Comparison of ENCODE assay signal across 7 mouse cellular contexts in genomic region chr7:44817441-44817840, GRCm38 (mm10). TPM values are rescaled to one million over a fixed set of nuclear protein-coding genes. Genes with fewer than 3 reads are reported as not detected.
DNase-seq lines count a peak whose midpoint lies in the region; ATAC-seq and TF ChIP-seq lines count a peak whose summit lies in the region.

No protein-coding gene starts in this region.

- no peak for TF ChIP-seq CTCF in lung, postnatal 0 days (IDR thresholded peaks at IDR 0.05)
- TF ChIP-seq CTCF in olfactory bulb, adult 2 months (IDR thresholded peaks at IDR 0.05; ENCODE audit: insufficient read depth, low read depth, low read length), result no peak

- H3K4me3 ChIP-seq in lung, postnatal 0 days (ENCODE audit: low read depth, low read length), result peak overlapping the region; percentile 90
- peak overlapping the region; percentile 84 for H3K4me3 ChIP-seq in forebrain, embryonic 13.5 days
- H3K4me3 ChIP-seq in limb, embryonic 11.5 days (ENCODE audit: low read depth, low read length), result peak overlapping the region; percentile 81
- H3K4me3 ChIP-seq in olfactory bulb, adult 2 months (ENCODE audit: insufficient read depth, low read depth, low read length), result peak overlapping the region; percentile 100; the same call in 1 of the 2 replicates

- peaks cover 18% of the 10 kb centered on the region; the same call in 1 of the 2 replicates for H3K4me1 ChIP-seq in lung, postnatal 0 days (ENCODE audit: insufficient read depth, low read depth, low read length)
- H3K4me1 ChIP-seq in forebrain, embryonic 13.5 days, result peaks cover 53% of the 10 kb centered on the region
- peaks cover 23% of the 10 kb centered on the region for H3K4me1 ChIP-seq in limb, embryonic 11.5 days (ENCODE audit: control insufficient read depth, insufficient read depth, low read length)
- peaks cover 15% of the 10 kb centered on the region for H3K4me1 ChIP-seq in olfactory bulb, adult 2 months (ENCODE audit: control insufficient read depth, insufficient read depth, low read length)

- H3K4me2 ChIP-seq in lung, postnatal 0 days (replicated peaks; ENCODE audit: low read depth, low read length), result peak overlapping the region; percentile 82
- H3K4me2 ChIP-seq in forebrain, embryonic 13.5 days, result peak overlapping the region; percentile 84
- H3K4me2 ChIP-seq in limb, embryonic 11.5 days (ENCODE audit: low read depth, severe bottlenecking), result peak overlapping the region; percentile 90

- TF ChIP-seq EP300 in lung, postnatal 0 days (IDR thresholded peaks at IDR 0.05), result no peak

- no peak for ATAC-seq in lung, postnatal 0 days
- ATAC-seq in forebrain, embryonic 13.5 days, result no peak
- ATAC-seq in limb, embryonic 11.5 days (ENCODE audit: insufficient number of reproducible peaks, low FRiP score, low TSS enrichment, low read depth), result no peak
- no peak for ATAC-seq in megakaryocyte-erythroid progenitor cell, adult 5-6 weeks (replicated peaks; ENCODE audit: low FRiP score, low TSS enrichment, poor library complexity, severe bottlenecking)

- TF ChIP-seq POLR2A in olfactory bulb, adult 2 months (IDR thresholded peaks at IDR 0.05; ENCODE audit: insufficient read depth, low read depth, low read length), result no peak

- peak overlapping the region; percentile 96; the same call in 1 of the 2 replicates for H3K27ac ChIP-seq in lung, postnatal 0 days (ENCODE audit: low read length)
- peak overlapping the region; percentile 94 for H3K27ac ChIP-seq in forebrain, embryonic 13.5 days
- H3K27ac ChIP-seq in limb, embryonic 11.5 days (replicated peaks; ENCODE audit: low read depth, low read length), result no peak overlapping the region; the same call in 1 of the 2 replicates
- H3K27ac ChIP-seq in olfactory bulb, adult 2 months (ENCODE audit: insufficient read depth, low read depth, low read length), result no peak overlapping the region; the same call in 1 of the 2 replicates

- WGBS in lung, postnatal 0 days, result 15% methylated on average over 3 of the region's 3 CpGs
- 29% methylated on average over 3 of the region's 3 CpGs for WGBS in forebrain, embryonic 13.5 days
- WGBS in limb, embryonic 11.5 days, result 35% methylated on average over 3 of the region's 3 CpGs
- 12% methylated on average over 3 of the region's 3 CpGs for WGBS in olfactory bulb, adult 2 months

- peak; percentile 4 for DNase-seq in lung, postnatal 0 days (ENCODE audit: low spot score)
- no peak for DNase-seq in lung, adult 18-20 months
- DNase-seq in limb, embryonic 11.5 days (ENCODE audit: low spot score), result no peak
- DNase-seq in urinary bladder, postnatal 25 days (ENCODE audit: low spot score), result no peak

- no peaks in the 10 kb centered on the region for H3K36me3 ChIP-seq in lung, postnatal 0 days (ENCODE audit: insufficient read depth, low read length)
- peaks cover 16% of the 10 kb centered on the region; the same call in 1 of the 2 replicates for H3K36me3 ChIP-seq in forebrain, embryonic 13.5 days (ENCODE audit: poor library complexity, severe bottlenecking)
- H3K36me3 ChIP-seq in limb, embryonic 11.5 days (ENCODE audit: control insufficient read depth, insufficient read depth, low read length), result peaks cover 5% of the 10 kb centered on the region; the same call in 1 of the 2 replicates

- no peaks in the 10 kb centered on the region for H3K27me3 ChIP-seq in lung, postnatal 0 days (replicated peaks; ENCODE audit: insufficient read depth, low read length)
- no peaks in the 10 kb centered on the region for H3K27me3 ChIP-seq in forebrain, embryonic 13.5 days
- no peaks in the 10 kb centered on the region for H3K27me3 ChIP-seq in limb, embryonic 11.5 days (ENCODE audit: control insufficient read depth, insufficient read depth, low read length)

- peak overlapping the region; percentile 82 for H3K9ac ChIP-seq in lung, postnatal 0 days (replicated peaks; ENCODE audit: low read depth)
- peak overlapping the region; percentile 95 for H3K9ac ChIP-seq in forebrain, embryonic 13.5 days
- H3K9ac ChIP-seq in limb, embryonic 11.5 days (ENCODE audit: low read length), result peak overlapping the region; percentile 97

- no peaks in the 10 kb centered on the region for H3K9me3 ChIP-seq in lung, postnatal 0 days (ENCODE audit: low read length)
- H3K9me3 ChIP-seq in forebrain, embryonic 13.5 days (replicated peaks), result no peaks in the 10 kb centered on the region
- H3K9me3 ChIP-seq in limb, embryonic 11.5 days (ENCODE audit: control insufficient read depth, low read length), result no peaks in the 10 kb centered on the region

RNA-seq across cellular contexts. Expression of gene Atf5, which starts 1.0 kb away (rescaled TPM):
- 6.0 and 6.1 TPM in 2 replicates for polyA plus RNA-seq in lung, postnatal 0 days (2015; fragmentation: Nextera tagmentation; extraction: Ambion mirVana)
- polyA plus RNA-seq in forebrain, embryonic 13.5 days (2015; fragmentation: Nextera tagmentation; extraction: Ambion mirVana), result 5.4 and 5.7 TPM in 2 replicates
- polyA plus RNA-seq in limb, embryonic 11.5 days (2014; fragmentation: Nextera tagmentation; extraction: Ambion mirVana), result 2.1 and 2.3 TPM in 2 replicates
- polyA plus RNA-seq in olfactory bulb, adult 2 months (2012; ENCODE audit: insufficient read depth, insufficient read length, low replicate concordance, missing spikeins), result not detected in 2 replicates
- total RNA-seq in megakaryocyte-erythroid progenitor cell, adult 5-6 weeks (2014; fragmentation: Nextera tagmentation), result 3.5 and 6.8 TPM in 2 replicates
- 1.3 and 2.8 TPM in 2 replicates for total RNA-seq in megakaryocyte-erythroid progenitor cell, adult 5-6 weeks (2017)

RNA-seq across cellular contexts. Expression of gene Il4i1, which starts 1.3 kb away (rescaled TPM):
- polyA plus RNA-seq in lung, postnatal 0 days (2015; fragmentation: Nextera tagmentation; extraction: Ambion mirVana), result 1.9 and 2.3 TPM in 2 replicates
- 1.2 and 1.9 TPM in 2 replicates for polyA plus RNA-seq in forebrain, embryonic 13.5 days (2015; fragmentation: Nextera tagmentation; extraction: Ambion mirVana)
- polyA plus RNA-seq in limb, embryonic 11.5 days (2014; fragmentation: Nextera tagmentation; extraction: Ambion mirVana), result 1.1 TPM in 2 replicates
- polyA plus RNA-seq in olfactory bulb, adult 2 months (2012; ENCODE audit: insufficient read depth, insufficient read length, low replicate concordance, missing spikeins), result not detected in 2 replicates
- 2.5 and 6.5 TPM in 2 replicates for total RNA-seq in megakaryocyte-erythroid progenitor cell, adult 5-6 weeks (2014; fragmentation: Nextera tagmentation)
- total RNA-seq in megakaryocyte-erythroid progenitor cell, adult 5-6 weeks (2017), result 0.76 and 1.7 TPM in 2 replicates

RNA-seq across cellular contexts. Expression of gene Nup62, which starts 1.6 kb away (rescaled TPM):
- 22.7 and 23.8 TPM in 2 replicates for polyA plus RNA-seq in lung, postnatal 0 days (2015; fragmentation: Nextera tagmentation; extraction: Ambion mirVana)
- 73.5 and 83.0 TPM in 2 replicates for polyA plus RNA-seq in forebrain, embryonic 13.5 days (2015; fragmentation: Nextera tagmentation; extraction: Ambion mirVana)
- 81.7 and 82.6 TPM in 2 replicates for polyA plus RNA-seq in limb, embryonic 11.5 days (2014; fragmentation: Nextera tagmentation; extraction: Ambion mirVana)
- not detected in 2 replicates for polyA plus RNA-seq in olfactory bulb, adult 2 months (2012; ENCODE audit: insufficient read depth, insufficient read length, low replicate concordance, missing spikeins)
- 103 and 109 TPM in 2 replicates for total RNA-seq in megakaryocyte-erythroid progenitor cell, adult 5-6 weeks (2014; fragmentation: Nextera tagmentation)
- 167 and 183 TPM in 2 replicates for total RNA-seq in megakaryocyte-erythroid progenitor cell, adult 5-6 weeks (2017)

RNA-seq across cellular contexts. Expression of gene Akt1s1, which starts 31.4 kb away (rescaled TPM):
- polyA plus RNA-seq in lung, postnatal 0 days (2015; fragmentation: Nextera tagmentation; extraction: Ambion mirVana), result 84.0 and 89.4 TPM in 2 replicates
- polyA plus RNA-seq in forebrain, embryonic 13.5 days (2015; fragmentation: Nextera tagmentation; extraction: Ambion mirVana), result 93.1 and 95.4 TPM in 2 replicates
- 38.6 and 63.4 TPM in 2 replicates for polyA plus RNA-seq in limb, embryonic 11.5 days (2014; fragmentation: Nextera tagmentation; extraction: Ambion mirVana)
- polyA plus RNA-seq in olfactory bulb, adult 2 months (2012; ENCODE audit: insufficient read depth, insufficient read length, low replicate concordance, missing spikeins), result not detected in 2 replicates
- 21.1 and 23.7 TPM in 2 replicates for total RNA-seq in megakaryocyte-erythroid progenitor cell, adult 5-6 weeks (2014; fragmentation: Nextera tagmentation)
- 19.2 and 24.5 TPM in 2 replicates for total RNA-seq in megakaryocyte-erythroid progenitor cell, adult 5-6 weeks (2017)

RNA-seq across cellular contexts. Expression of gene Tbc1d17, which starts 31.4 kb away (rescaled TPM):
- polyA plus RNA-seq in lung, postnatal 0 days (2015; fragmentation: Nextera tagmentation; extraction: Ambion mirVana), result 73.2 and 84.0 TPM in 2 replicates
- 81.5 and 95.5 TPM in 2 replicates for polyA plus RNA-seq in forebrain, embryonic 13.5 days (2015; fragmentation: Nextera tagmentation; extraction: Ambion mirVana)
- polyA plus RNA-seq in limb, embryonic 11.5 days (2014; fragmentation: Nextera tagmentation; extraction: Ambion mirVana), result 60.9 and 69.0 TPM in 2 replicates
- polyA plus RNA-seq in olfactory bulb, adult 2 months (2012; ENCODE audit: insufficient read depth, insufficient read length, low replicate concordance, missing spikeins), result not detected in 2 replicates
- 26.7 and 61.9 TPM in 2 replicates for total RNA-seq in megakaryocyte-erythroid progenitor cell, adult 5-6 weeks (2014; fragmentation: Nextera tagmentation)
- total RNA-seq in megakaryocyte-erythroid progenitor cell, adult 5-6 weeks (2017), result 13.7 and 49.6 TPM in 2 replicates

Comparison
In these comparisons a context has a peak if more than half of its experiments do, and no peak if none do; other contexts are left out.
1. H3K27ac ChIP-seq: peak in lung, postnatal 0 days (single experiment) and forebrain, embryonic 13.5 days (single experiment); none in limb, embryonic 11.5 days (single experiment) and olfactory bulb, adult 2 months (single experiment).
2. RNA of gene Nup62, which starts 1.6 kb away (polyA plus RNA-seq): 81.7 to 82.6 TPM in limb, embryonic 11.5 days, 73.5 to 83.0 TPM in forebrain, embryonic 13.5 days and 22.7 to 23.8 TPM in lung, postnatal 0 days; not detected in olfactory bulb, adult 2 months; every median in the first group is over 10 times any median in the second.
3. Peak in every context shown above with its lines, with median percentiles within 50 percentile points of each other: H3K4me2 ChIP-seq, H3K4me3 ChIP-seq and H3K9ac ChIP-seq.